ENCODE assay signal across 12 mouse cellular contexts in genomic region chr7:120880770-120881169, GRCm38 (mm10).
"Had no signal": no experiment of that assay in that cellular context is flagged by ENCODE, and none has a peak within 500 bp of the region (broad histone marks: within the 10 kb centered on the region; RNA-seq: fewer than 3 reads in every experiment).

No protein-coding gene starts in this region.

- H3K4me1 ChIP-seq: limb, embryonic 12.5 days; midbrain, embryonic 12.5 days had no signal

- H3K27ac ChIP-seq: kidney, embryonic 15.5 days; limb, embryonic 12.5 days; lung, embryonic 15.5 days; midbrain, embryonic 12.5 days; stomach, embryonic 15.5 days had no signal

- H3K27me3 ChIP-seq: kidney, embryonic 15.5 days; limb, embryonic 12.5 days; lung, embryonic 15.5 days; midbrain, embryonic 12.5 days; stomach, embryonic 15.5 days had no signal

- H3K9me3 ChIP-seq: kidney, embryonic 15.5 days; lung, embryonic 15.5 days; stomach, embryonic 15.5 days had no signal

- ATAC-seq: intestine, embryonic 16.5 days; midbrain, embryonic 16.5 days had no signal

- H3K4me2 ChIP-seq: kidney, embryonic 15.5 days; limb, embryonic 12.5 days; lung, embryonic 15.5 days; midbrain, embryonic 12.5 days; stomach, embryonic 15.5 days had no signal

- H3K4me3 ChIP-seq: kidney, embryonic 15.5 days; limb, embryonic 12.5 days; lung, embryonic 15.5 days; midbrain, embryonic 12.5 days; stomach, embryonic 15.5 days had no signal

- DNase-seq: kidney, adult 2 months; kidney, postnatal 14 days; right cerebral cortex, postnatal 14 days; thymus, adult 2 months; thymus, postnatal 36 days had no signal

- H3K9ac ChIP-seq: kidney, embryonic 15.5 days; limb, embryonic 12.5 days; lung, embryonic 15.5 days; midbrain, embryonic 12.5 days; stomach, embryonic 15.5 days had no signal
